Mouse (Mus musculus): ENCODE measurements around the gene Iqcf6. TPM values are rescaled to one million over a fixed set of nuclear protein-coding genes. Genes with fewer than 3 reads are reported as not detected.

The Iqcf6 gene
- total and polyA plus RNA-seq, 3 experiments: not detected

DNA sequence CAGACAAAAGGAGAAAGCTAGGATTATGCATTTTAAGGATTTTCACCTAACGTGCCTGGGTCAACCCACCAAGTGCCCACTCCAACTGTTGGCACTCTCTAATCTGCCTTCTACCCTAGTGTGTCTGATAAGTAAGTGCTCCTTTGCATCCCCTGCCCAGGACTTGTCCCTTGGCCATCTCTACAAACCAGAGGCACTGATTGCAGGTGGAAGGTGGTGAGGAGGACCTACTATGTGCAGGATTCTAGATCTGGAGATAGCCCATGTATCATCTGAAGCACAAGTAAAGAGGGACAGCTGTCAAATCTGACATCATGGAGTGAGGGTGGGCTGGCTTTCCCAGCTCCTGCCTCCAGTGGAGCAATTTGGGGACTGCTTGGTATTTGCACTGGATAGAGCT lies 33.6 kb downstream of the Iqcf6 start:
- H3K9me3 ChIP-seq (replicated peaks; ENCODE audit: low read length): no peaks in the 10 kb centered on the region
- DNase-seq (ENCODE audit: extremely low read depth): no peak
- H3K79me2 ChIP-seq (replicated peaks; ENCODE audit: control insufficient read depth, extremely low read depth, insufficient read depth, poor library complexity, severe bottlenecking): no peaks in the 10 kb centered on the region
- H3K4me2 ChIP-seq (ENCODE audit: insufficient read depth, low read depth, poor library complexity, severe bottlenecking): no peak overlapping the region
- dilution Hi-C loops (cut with MboI; ENCODE audit: extremely low pct_ligation_motif_present, extremely low pct_unique_long_range_greater_than_20kb, low sequenced_read_pairs): no loop called here
- H3K4me3 ChIP-seq (replicated peaks in 1 of 3; ENCODE audit: low read depth in 2 of 3, low read length in 2 of 3, poor library complexity in 1 of 3): no peak overlapping the region
- H3K27ac ChIP-seq (ENCODE audit: insufficient read depth, low read depth): no peak overlapping the region
- no peaks in the 10 kb centered on the region for H3K4me1 ChIP-seq (ENCODE audit: control insufficient read depth in 1 of 2, insufficient read depth in 2 of 2)
- TF ChIP-seq NRF1 (IDR thresholded peaks at IDR 0.05; ENCODE audit: low read depth, low read length) (no peak), MAZ (IDR thresholded peaks at IDR 0.05; ENCODE audit: low read depth, low read length) (no peak), JUN (IDR thresholded peaks at IDR 0.05; ENCODE audit: insufficient read depth, low read depth, low read length) (no peak), SMC3 (IDR thresholded peaks at IDR 0.05; ENCODE audit: low read depth, low read length) (no peak), POLR2A (IDR thresholded peaks at IDR 0.05; ENCODE audit: low read depth, low read length) (no peak), NELFE (IDR thresholded peaks at IDR 0.05; ENCODE audit: low read depth, low read length) (no peak), TCF12 (IDR thresholded peaks at IDR 0.05; ENCODE audit: low read depth, low read length) (no peak), KAT2A (IDR thresholded peaks at IDR 0.05; ENCODE audit: insufficient replicate concordance, low read length) (no peak), MXI1 (IDR thresholded peaks at IDR 0.05; ENCODE audit: low read depth, low read length) (no peak), USF1 (IDR thresholded peaks at IDR 0.05; ENCODE audit: low read depth, low read length) (no peak), EP300 (IDR thresholded peaks at IDR 0.05; ENCODE audit: low read length) (no peak), POLR2AphosphoS2 (IDR thresholded peaks at IDR 0.05; ENCODE audit: low read depth, low read length) (no peak), ZC3H11A (IDR thresholded peaks at IDR 0.05; ENCODE audit: low read depth, low read length) (no peak)
- no peak overlapping the region for H3K9ac ChIP-seq (ENCODE audit: insufficient read depth, low read depth)
- in situ Hi-C loops (cut with MboI; ENCODE audit: low pct_ligation_motif_present, low pct_unique_long_range_greater_than_20kb, low sequenced_read_pairs): loop anchor here (10.0 to 25.0 kb wide), 2 partner anchors 55 to 627 kb away; partner anchors contain the start of genes Cish and Mapkapk3
- peaks cover 33 to 76% of the 10 kb centered on the region in 2 experiments for H3K36me3 ChIP-seq (replicated peaks in 1 of 2; ENCODE audit: control insufficient read depth in 1 of 2, insufficient read depth in 1 of 2, low read length in 1 of 2)
- H3K27me3 ChIP-seq (replicated peaks): peaks cover 7% of the 10 kb centered on the region

DNA sequence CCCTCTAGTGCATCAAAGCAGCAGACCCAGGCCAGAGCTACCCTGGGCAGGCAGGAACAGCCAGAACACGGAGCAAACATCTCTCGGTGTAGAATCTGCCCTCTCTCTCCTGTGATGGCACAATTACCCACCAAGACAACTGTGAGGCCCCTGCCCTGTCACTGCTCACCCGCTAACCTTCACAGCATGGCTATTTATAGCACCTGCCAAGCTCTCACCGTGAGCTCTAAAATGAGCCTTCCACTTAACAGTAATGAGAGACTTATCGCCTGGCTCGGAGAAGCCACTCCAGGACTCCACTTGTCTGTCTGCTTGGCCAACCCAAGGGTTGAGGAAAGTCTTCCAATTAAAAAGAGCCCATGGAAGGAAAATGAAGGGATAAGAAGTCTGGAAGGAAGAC lies 36.8 kb downstream of the Iqcf6 start:
- no peaks in the 10 kb centered on the region for H3K27me3 ChIP-seq (replicated peaks)
- in situ Hi-C loops (cut with MboI; ENCODE audit: low pct_ligation_motif_present, low pct_unique_long_range_greater_than_20kb, low sequenced_read_pairs) (loop anchor here (25.0 kb wide), 1 partner anchor 624 kb away; the partner anchor contains the start of genes Cish and Mapkapk3), dilution Hi-C loops (cut with MboI; ENCODE audit: extremely low pct_ligation_motif_present, extremely low pct_unique_long_range_greater_than_20kb, low sequenced_read_pairs) (no loop called here)
- H3K36me3 ChIP-seq (replicated peaks in 1 of 2; ENCODE audit: control insufficient read depth in 1 of 2, insufficient read depth in 1 of 2, low read length in 1 of 2): peaks cover 40 to 97% of the 10 kb centered on the region in 2 experiments
- H3K4me3 ChIP-seq (replicated peaks in 1 of 3; ENCODE audit: low read depth in 2 of 3, low read length in 2 of 3, poor library complexity in 1 of 3): no peak overlapping the region
- TF ChIP-seq ZC3H11A (IDR thresholded peaks at IDR 0.05; ENCODE audit: low read depth, low read length) (no peak), IRF4 (IDR thresholded peaks at IDR 0.05; ENCODE audit: low read depth, low read length) (no peak), E2F4 (IDR thresholded peaks at IDR 0.05; ENCODE audit: insufficient replicate concordance, low read depth, low read length) (no peak), TCF12 (IDR thresholded peaks at IDR 0.05; ENCODE audit: low read depth, low read length) (no peak), NELFE (IDR thresholded peaks at IDR 0.05; ENCODE audit: low read depth, low read length) (no peak), POLR2AphosphoS2 (IDR thresholded peaks at IDR 0.05; ENCODE audit: low read depth, low read length) (no peak), ZMIZ1 (IDR thresholded peaks at IDR 0.05; ENCODE audit: low read depth, low read length) (no peak), MEF2A (IDR thresholded peaks at IDR 0.05; ENCODE audit: borderline replicate concordance, low read depth, low read length) (no peak), CHD2 (IDR thresholded peaks at IDR 0.05; ENCODE audit: low read length) (no peak), ZKSCAN1 (IDR thresholded peaks at IDR 0.05; ENCODE audit: borderline replicate concordance, low read depth, low read length) (no peak), UBTF (IDR thresholded peaks at IDR 0.05; ENCODE audit: low read depth, low read length) (no peak), GABPA (IDR thresholded peaks at IDR 0.05; ENCODE audit: insufficient replicate concordance, low read depth, low read length) (no peak), MAZ (IDR thresholded peaks at IDR 0.05; ENCODE audit: low read depth, low read length) (no peak)
- no peaks in the 10 kb centered on the region for H3K9me3 ChIP-seq (replicated peaks; ENCODE audit: low read length)
- no peak overlapping the region for H3K4me2 ChIP-seq (ENCODE audit: insufficient read depth, low read depth, poor library complexity, severe bottlenecking)
- H3K4me1 ChIP-seq (ENCODE audit: control insufficient read depth in 1 of 2, insufficient read depth in 2 of 2): no peaks in the 10 kb centered on the region
- H3K79me2 ChIP-seq (replicated peaks; ENCODE audit: control insufficient read depth, extremely low read depth, insufficient read depth, poor library complexity, severe bottlenecking): no peaks in the 10 kb centered on the region
- no peak overlapping the region for H3K27ac ChIP-seq (ENCODE audit: insufficient read depth, low read depth)
- no peak for DNase-seq (ENCODE audit: extremely low read depth)
- no peak overlapping the region for H3K9ac ChIP-seq (ENCODE audit: insufficient read depth, low read depth)

Data from CH12.LX (cell line).